Mouse (Mus musculus): ENCODE data around the gene Hspa2.

- TF ChIP-seq GATA1 (IDR thresholded peaks at IDR 0.05; ENCODE audit: low read length) = no peak
- TF ChIP-seq TAL1 (IDR thresholded peaks at IDR 0.05; ENCODE audit: low read length) = no peak
These were observed 14.4 kb downstream of the Hspa2 start for GRCm38 (mm10) chr12:76418346-76418745.

Measured in erythroblast, embryonic 14.5 days (primary cell).